Mouse (Mus musculus): ENCODE results near the gene Gatm. TPM values are rescaled to one million over a fixed set of nuclear protein-coding genes. Genes with fewer than 3 reads are reported as not detected.

Gene Gatm
- total RNA-seq, 1 experiment, result 2.2 TPM

- no peak for DNase-seq (ENCODE audit: low read depth, low spot score)
- no peak overlapping the region for H3K9ac ChIP-seq (ENCODE audit: insufficient read depth, low read depth, low read length, poor library complexity, severe bottlenecking)
- H3K27ac ChIP-seq (ENCODE audit: insufficient read depth, low read depth, low read length, poor library complexity, severe bottlenecking), result no peak overlapping the region
- no peak overlapping the region for H3K4me3 ChIP-seq (ENCODE audit: insufficient read depth in 1 of 2, low read depth in 1 of 2, low read length in 2 of 2, poor library complexity in 1 of 2, severe bottlenecking in 1 of 2)
- H3K4me1 ChIP-seq (ENCODE audit: control insufficient read depth in 2 of 2, insufficient read depth in 2 of 2, low read length in 2 of 2, poor library complexity in 1 of 2), result no peaks in the 10 kb centered on the region
- TF ChIP-seq ZC3H11A (IDR thresholded peaks at IDR 0.05; ENCODE audit: borderline replicate concordance, low read depth, low read length) (no peak), HCFC1 (IDR thresholded peaks at IDR 0.05; ENCODE audit: borderline replicate concordance, insufficient read depth, low read length) (no peak), MAFK (IDR thresholded peaks at IDR 0.05; ENCODE audit: insufficient read depth, low read depth, low read length) (no peak), CHD2 (IDR thresholded peaks at IDR 0.05; ENCODE audit: low read depth, low read length) (no peak), ZNF384 (IDR thresholded peaks at IDR 0.05; ENCODE audit: low read depth, low read length) (no peak)
- H3K36me3 ChIP-seq (ENCODE audit: control insufficient read depth, insufficient read depth, low read length, poor library complexity, severe bottlenecking), result no peaks in the 10 kb centered on the region
- in situ Hi-C loops (cut with MboI; ENCODE audit: low sequenced_read_pairs in 2 of 2, unreplicated experiment in 2 of 2), result no loop called here
- no peaks in the 10 kb centered on the region for H3K9me3 ChIP-seq (ENCODE audit: control insufficient read depth, insufficient read depth, low read depth, low read length)
Measured at GRCm38 (mm10) chr2:122590351-122590750, 20.8 kb downstream of the Gatm start.

- no peak overlapping the region for H3K4me3 ChIP-seq (ENCODE audit: insufficient read depth in 1 of 2, low read depth in 1 of 2, low read length in 2 of 2, poor library complexity in 1 of 2, severe bottlenecking in 1 of 2)
- no peaks in the 10 kb centered on the region for H3K9me3 ChIP-seq (ENCODE audit: control insufficient read depth, insufficient read depth, low read depth, low read length)
- no peaks in the 10 kb centered on the region for H3K4me1 ChIP-seq (ENCODE audit: control insufficient read depth in 2 of 2, insufficient read depth in 2 of 2, low read length in 2 of 2, poor library complexity in 1 of 2)
- H3K27ac ChIP-seq (ENCODE audit: insufficient read depth, low read depth, low read length, poor library complexity, severe bottlenecking), result no peak overlapping the region
- TF ChIP-seq MAFK (IDR thresholded peaks at IDR 0.05; ENCODE audit: insufficient read depth, low read depth, low read length), result no peak
- TF ChIP-seq ZC3H11A (IDR thresholded peaks at IDR 0.05; ENCODE audit: borderline replicate concordance, low read depth, low read length), result no peak
- no peak for TF ChIP-seq HCFC1 (IDR thresholded peaks at IDR 0.05; ENCODE audit: borderline replicate concordance, insufficient read depth, low read length)
- no peak for TF ChIP-seq CHD2 (IDR thresholded peaks at IDR 0.05; ENCODE audit: low read depth, low read length)
- TF ChIP-seq ZNF384 (IDR thresholded peaks at IDR 0.05; ENCODE audit: low read depth, low read length), result no peak
- no peak overlapping the region for H3K9ac ChIP-seq (ENCODE audit: insufficient read depth, low read depth, low read length, poor library complexity, severe bottlenecking)
- H3K36me3 ChIP-seq (ENCODE audit: control insufficient read depth, insufficient read depth, low read length, poor library complexity, severe bottlenecking), result no peaks in the 10 kb centered on the region
- in situ Hi-C loops (cut with MboI; ENCODE audit: low sequenced_read_pairs in 2 of 2, unreplicated experiment in 2 of 2), result no loop called here
- no peak for DNase-seq (ENCODE audit: low read depth, low spot score)
Measured at GRCm38 (mm10) chr2:122587861-122588519, 23.1 kb downstream of the Gatm start.

- TF ChIP-seq ZC3H11A (IDR thresholded peaks at IDR 0.05; ENCODE audit: borderline replicate concordance, low read depth, low read length) (no peak), CHD2 (IDR thresholded peaks at IDR 0.05; ENCODE audit: low read depth, low read length) (no peak), ZNF384 (IDR thresholded peaks at IDR 0.05; ENCODE audit: low read depth, low read length) (no peak), MAFK (IDR thresholded peaks at IDR 0.05; ENCODE audit: insufficient read depth, low read depth, low read length) (no peak), HCFC1 (IDR thresholded peaks at IDR 0.05; ENCODE audit: borderline replicate concordance, insufficient read depth, low read length) (no peak)
- H3K4me3 ChIP-seq (ENCODE audit: insufficient read depth in 1 of 2, low read depth in 1 of 2, low read length in 2 of 2, poor library complexity in 1 of 2, severe bottlenecking in 1 of 2), result no peak overlapping the region
- no peaks in the 10 kb centered on the region for H3K9me3 ChIP-seq (ENCODE audit: control insufficient read depth, insufficient read depth, low read depth, low read length)
- in situ Hi-C loops (cut with MboI; ENCODE audit: low sequenced_read_pairs in 2 of 2, unreplicated experiment in 2 of 2), result no loop called here
- H3K4me1 ChIP-seq (ENCODE audit: control insufficient read depth in 2 of 2, insufficient read depth in 2 of 2, low read length in 2 of 2, poor library complexity in 1 of 2), result no peaks in the 10 kb centered on the region
- no peak for DNase-seq (ENCODE audit: low read depth, low spot score)
- H3K36me3 ChIP-seq (ENCODE audit: control insufficient read depth, insufficient read depth, low read length, poor library complexity, severe bottlenecking), result no peaks in the 10 kb centered on the region
- H3K27ac ChIP-seq (ENCODE audit: insufficient read depth, low read depth, low read length, poor library complexity, severe bottlenecking), result no peak overlapping the region
- H3K9ac ChIP-seq (ENCODE audit: insufficient read depth, low read depth, low read length, poor library complexity, severe bottlenecking), result no peak overlapping the region
Measured at GRCm38 (mm10) chr2:122586258-122586657, 24.8 kb downstream of the Gatm start.

GRCm38 (mm10) chr2:122582324-122582723 lies 28.8 kb downstream of the Gatm start:
- no peaks in the 10 kb centered on the region for H3K9me3 ChIP-seq (ENCODE audit: control insufficient read depth, insufficient read depth, low read depth, low read length)
- H3K36me3 ChIP-seq (ENCODE audit: control insufficient read depth, insufficient read depth, low read length, poor library complexity, severe bottlenecking), result no peaks in the 10 kb centered on the region
- no peak for TF ChIP-seq MAFK (IDR thresholded peaks at IDR 0.05; ENCODE audit: insufficient read depth, low read depth, low read length)
- no peak for TF ChIP-seq ZC3H11A (IDR thresholded peaks at IDR 0.05; ENCODE audit: borderline replicate concordance, low read depth, low read length)
- no peak for TF ChIP-seq ZNF384 (IDR thresholded peaks at IDR 0.05; ENCODE audit: low read depth, low read length)
- TF ChIP-seq CHD2 (IDR thresholded peaks at IDR 0.05; ENCODE audit: low read depth, low read length), result no peak
- no peak for TF ChIP-seq HCFC1 (IDR thresholded peaks at IDR 0.05; ENCODE audit: borderline replicate concordance, insufficient read depth, low read length)
- in situ Hi-C loops (cut with MboI; ENCODE audit: low sequenced_read_pairs in 2 of 2, unreplicated experiment in 2 of 2), result no loop called here
- no peak for DNase-seq (ENCODE audit: low read depth, low spot score)
- H3K4me1 ChIP-seq (ENCODE audit: control insufficient read depth in 2 of 2, insufficient read depth in 2 of 2, low read length in 2 of 2, poor library complexity in 1 of 2), result no peaks in the 10 kb centered on the region
- H3K9ac ChIP-seq (ENCODE audit: insufficient read depth, low read depth, low read length, poor library complexity, severe bottlenecking), result no peak overlapping the region
- no peak overlapping the region for H3K4me3 ChIP-seq (ENCODE audit: insufficient read depth in 1 of 2, low read depth in 1 of 2, low read length in 2 of 2, poor library complexity in 1 of 2, severe bottlenecking in 1 of 2)
- no peak overlapping the region for H3K27ac ChIP-seq (ENCODE audit: insufficient read depth, low read depth, low read length, poor library complexity, severe bottlenecking)

Measured in ES-E14 (cell line).